Mouse (Mus musculus) ES-E14 (cell line): ENCODE data around the gene Impdh2. TPM values are rescaled to one million over a fixed set of nuclear protein-coding genes. Genes with fewer than 3 reads are reported as not detected.

Experiments used
- DNase-seq: peaks from one replicate; pipeline ENCODE4 v3.0.0-alpha.2; 2013; ENCODE audit warnings: low read depth, low spot score
- H3K27ac ChIP-seq: 2 replicates; pipeline ENCODE4 v1.5.1; 2012; ENCODE audit warnings: low read depth, mild to moderate bottlenecking, low read length, moderate library complexity, mixed read lengths; ENCODE audit not compliant: poor library complexity, insufficient read depth, severe bottlenecking
- H3K36me3 ChIP-seq: 2 replicates; pipeline ENCODE4 v1.6.1; 2012; ENCODE audit warnings: mild to moderate bottlenecking, low read length, moderate library complexity, mixed read lengths; ENCODE audit not compliant: control insufficient read depth, poor library complexity, insufficient read depth, severe bottlenecking
- H3K4me1 ChIP-seq, 2 experiments: fragments of 150-350 bp in 1 of 2; sonication (generic) in 1 of 2; 2 replicates each; pipeline ENCODE4 v1.6.1; 2012; ENCODE audit warnings: low read length in 2 of 2, mild to moderate bottlenecking in 1 of 2, mixed read lengths in 1 of 2; ENCODE audit not compliant: control insufficient read depth in 2 of 2, insufficient read depth in 2 of 2, poor library complexity in 1 of 2
- H3K4me3 ChIP-seq, 2 experiments: fragments of 150-350 bp in 1 of 2; sonication (generic) in 1 of 2; 2 replicates each; pipeline ENCODE4 v1.5.1; 2012; ENCODE audit warnings: low read length in 2 of 2, low read depth in 1 of 2, mild to moderate bottlenecking in 1 of 2, mixed read lengths in 1 of 2; ENCODE audit not compliant: insufficient read depth in 1 of 2, poor library complexity in 1 of 2, severe bottlenecking in 1 of 2
- H3K9ac ChIP-seq: 2 replicates; pipeline ENCODE4 v1.6.1; 2012; ENCODE audit warnings: low read depth, mild to moderate bottlenecking, low read length, mixed read lengths; ENCODE audit not compliant: poor library complexity, insufficient read depth, severe bottlenecking
- H3K9me3 ChIP-seq: fragments of 150-350 bp; sonication (generic); 2 replicates; pipeline ENCODE4 v1.6.1; 2012; ENCODE audit warnings: low read depth, mild to moderate bottlenecking, low read length; ENCODE audit not compliant: control insufficient read depth, insufficient read depth
- CHD2 ChIP-seq: IDR thresholded peaks from 2 replicates; pipeline ENCODE4 v1.6.1; 2014; ENCODE audit warnings: mild to moderate bottlenecking, low read depth, low read length, inconsistent platforms
- HCFC1 ChIP-seq: IDR thresholded peaks from 2 replicates; pipeline ENCODE4 v1.6.1; 2012; ENCODE audit warnings: low read length, inconsistent platforms, borderline replicate concordance; ENCODE audit not compliant: insufficient read depth
- MAFK ChIP-seq: IDR thresholded peaks from 2 replicates; pipeline ENCODE4 v1.6.1; 2014; ENCODE audit warnings: mild to moderate bottlenecking, low read depth, low read length, inconsistent platforms; ENCODE audit not compliant: insufficient read depth
- ZC3H11A ChIP-seq: IDR thresholded peaks from 2 replicates; pipeline ENCODE4 v1.6.1; 2012; ENCODE audit warnings: low read depth, mild to moderate bottlenecking, inconsistent platforms, low read length, borderline replicate concordance
- ZNF384 ChIP-seq: IDR thresholded peaks from 2 replicates; pipeline ENCODE4 v1.6.1; 2012; ENCODE audit warnings: low read depth, low read length, inconsistent platforms
- in situ Hi-C, 2 experiments: fragments of 600-800 bp; cut with MboI; formaldehyde crosslinking; loops; one replicate each; pipeline ENCODE4 v1.15.1; 2025; ENCODE audit warnings: low sequenced_read_pairs in 2 of 2, inconsistent platforms in 1 of 2; ENCODE audit not compliant: unreplicated experiment in 2 of 2
- total RNA-seq: library from RNA; depleted of rRNA; stranded (reverse); fragments of 300-350 nt; gene quantifications from 2 replicates; pipeline ENCODE4 v1.2.3, GENCODE M21; 2012

Impdh2 gene
- total RNA-seq, 1 experiment, result 404 TPM

DNA sequence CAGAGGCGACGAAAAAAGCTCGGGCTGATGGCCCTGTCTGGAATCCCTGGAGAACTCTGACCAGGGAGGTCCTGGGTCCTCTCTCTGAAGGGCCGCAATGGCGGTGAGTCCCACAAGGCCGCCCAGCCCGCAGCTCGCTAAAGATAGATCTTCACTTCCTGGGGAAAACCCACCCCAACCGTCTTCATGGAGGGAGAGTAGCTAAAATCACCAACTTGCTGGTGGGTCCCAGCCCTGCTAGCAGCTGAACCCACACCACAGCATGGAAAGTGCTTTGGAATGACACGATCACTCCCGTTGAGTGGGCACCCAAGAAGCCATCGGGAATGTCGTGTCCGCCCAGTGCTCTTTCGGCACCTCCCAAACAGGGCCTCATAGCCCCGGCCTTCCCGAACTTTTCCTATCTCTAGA lies 8.4 kb downstream of the Impdh2 start:
- H3K27ac ChIP-seq, result peak overlapping the region; percentile 65
- peaks cover 51% of the 10 kb centered on the region for H3K36me3 ChIP-seq
- H3K4me1 ChIP-seq, result peaks cover 6 to 16% of the 10 kb centered on the region in 2 experiments; a peak in 3 of 4 replicates

DNA sequence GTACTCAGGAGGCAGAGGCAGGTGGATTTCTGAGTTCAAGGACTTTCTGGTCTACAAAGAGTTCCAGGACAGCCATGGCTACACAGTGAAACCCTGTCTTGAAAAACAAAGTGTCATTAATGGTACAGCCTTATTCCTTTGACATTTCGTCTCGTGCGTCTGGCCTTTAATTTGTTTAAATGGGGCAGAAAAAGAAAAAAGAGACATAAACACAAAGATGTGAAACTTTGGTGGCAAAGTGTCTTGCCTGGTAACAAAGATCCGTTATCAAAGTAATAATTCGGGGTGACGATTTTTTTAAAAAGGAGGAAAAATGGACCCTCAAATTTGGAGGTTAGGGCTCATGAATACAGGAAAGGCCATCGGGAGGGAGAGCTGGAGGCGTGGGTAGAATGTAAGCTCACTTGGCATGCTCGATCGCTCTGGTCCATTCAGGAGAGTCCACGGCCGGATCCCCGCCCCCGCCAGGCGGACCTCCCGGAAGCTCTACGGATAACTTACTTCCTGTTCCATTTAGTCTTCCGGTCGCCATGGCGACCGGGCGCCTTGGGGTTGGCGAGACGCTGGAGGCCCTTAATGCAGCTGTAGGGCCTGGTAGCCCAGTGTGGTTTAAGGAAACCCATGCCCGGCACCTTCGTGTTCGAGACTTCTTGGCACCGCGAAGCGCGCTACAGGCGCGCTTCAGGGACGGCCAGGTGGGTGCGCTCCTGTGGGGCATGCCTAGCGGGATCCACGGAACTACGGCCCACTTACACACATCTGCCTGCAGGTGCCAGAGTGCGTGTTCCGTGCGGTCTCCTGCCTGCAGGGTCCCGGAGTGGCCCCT lies 9.5 kb downstream of the Impdh2 start, which contains the start of gene Dalrd3:
Gene Dalrd3 (plus strand): TSS at position 506 of the 826 bp plus-strand sequence.
- Histone ChIP-seq H3K4me3 (peak within 1 kb of the TSS; percentile 81 to 82), H3K27ac (peak within 1 kb of the TSS; percentile 14; the same call in 1 of the 2 replicates), H3K36me3 (peaks cover 40% of the 10 kb centered on the region), H3K9ac (peak within 1 kb of the TSS; percentile 78), H3K4me1 (peaks cover 6 to 25% of the 10 kb centered on the region in 2 experiments; a peak in 3 of 4 replicates), H3K9me3 (no peaks in the 10 kb centered on the region)
- TF ChIP-seq HCFC1 (no peak), ZC3H11A (no peak), CHD2 (no peak), MAFK (no peak)
- peak; percentile 83 for DNase-seq
- in situ Hi-C loops, result no loop called here

More for the DNA sequence above, 8.4 kb downstream of the Impdh2 start:
- no peak for TF ChIP-seq CHD2
- TF ChIP-seq MAFK, result no peak
- TF ChIP-seq ZC3H11A, result no peak
- TF ChIP-seq ZNF384, result no peak
- no peak for TF ChIP-seq HCFC1
- DNase-seq, result no peak
- H3K9me3 ChIP-seq, result no peaks in the 10 kb centered on the region
- in situ Hi-C loops, result no loop called here
- peak overlapping the region; percentile 78 for H3K9ac ChIP-seq
- peak overlapping the region; percentile 73 to 82 for H3K4me3 ChIP-seq

DNA sequence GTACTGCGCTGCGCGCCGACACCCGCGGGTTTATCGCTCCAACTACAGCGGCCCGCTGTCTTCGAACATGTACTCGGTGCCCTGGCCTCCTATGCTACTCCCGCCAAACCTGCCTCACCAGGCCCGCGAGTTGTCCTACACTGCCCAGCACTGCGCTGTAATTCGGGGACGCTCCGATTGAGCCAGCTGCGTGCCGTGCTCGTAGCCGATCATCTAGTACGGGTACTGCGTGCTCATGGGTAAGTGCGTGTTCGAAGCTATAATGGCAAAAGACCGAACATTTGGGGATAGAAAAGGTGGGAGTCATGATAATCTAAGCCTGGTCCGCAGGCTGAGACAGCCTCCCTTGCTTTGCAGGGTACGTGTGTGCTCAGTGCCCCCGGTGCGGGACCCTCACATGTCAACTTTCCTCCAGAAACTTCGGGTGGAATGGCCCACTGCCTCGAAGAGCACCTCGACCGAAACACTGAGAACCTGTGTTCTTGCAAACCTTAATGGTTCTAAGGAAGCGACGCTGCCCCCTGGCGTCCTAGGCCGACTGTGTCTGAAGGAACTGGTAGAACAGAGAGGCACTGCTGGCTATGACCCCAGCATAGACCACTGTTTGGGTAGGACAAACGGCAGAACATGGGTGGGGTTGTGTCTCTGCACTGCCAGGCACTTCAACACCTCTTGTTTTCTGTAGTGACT lies 10.3 kb downstream of the Impdh2 start:
- peaks cover 6 to 32% of the 10 kb centered on the region in 2 experiments; a peak in 3 of 4 replicates for H3K4me1 ChIP-seq
- no peak for TF ChIP-seq ZC3H11A
- TF ChIP-seq MAFK, result no peak
- no peak for TF ChIP-seq ZNF384
- no peak for TF ChIP-seq HCFC1
- H3K4me3 ChIP-seq, result peak overlapping the region; percentile 76 to 81
- H3K9me3 ChIP-seq, result no peaks in the 10 kb centered on the region
- peaks cover 34% of the 10 kb centered on the region for H3K36me3 ChIP-seq
- peak; percentile 81 for DNase-seq
- peak overlapping the region; percentile 14; the same call in 1 of the 2 replicates for H3K27ac ChIP-seq
- peak overlapping the region; percentile 76 for H3K9ac ChIP-seq
- in situ Hi-C loops, result no loop called here

DNA sequence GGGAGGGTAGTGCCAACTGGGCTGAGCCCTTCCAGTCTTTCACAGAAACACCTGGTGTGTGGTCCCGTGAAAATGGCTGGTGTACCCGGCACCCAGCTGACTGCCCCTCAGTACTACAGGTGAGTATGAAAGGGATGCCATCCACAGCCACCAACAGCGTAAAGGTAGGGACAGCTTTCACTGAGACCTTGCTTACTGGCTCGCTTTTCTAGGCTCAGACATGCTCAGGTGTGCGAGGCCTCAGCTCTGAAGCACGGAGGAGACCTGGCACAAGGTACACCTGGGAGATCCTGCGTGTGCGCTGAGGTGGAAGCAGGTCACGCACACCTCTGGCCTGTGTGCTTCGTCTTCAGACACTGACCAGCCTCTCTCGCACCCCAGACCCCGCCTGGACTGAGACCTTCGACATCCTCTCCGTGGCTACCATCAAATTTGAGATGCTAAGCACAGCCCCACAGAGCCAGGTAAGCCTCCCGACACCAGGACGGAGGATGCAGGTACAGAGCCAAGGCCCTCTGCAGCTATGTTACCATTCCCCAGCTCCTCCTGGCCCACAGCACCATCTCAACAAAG lies 11.4 kb downstream of the Impdh2 start:
- H3K4me1 ChIP-seq, result peaks cover 6 to 32% of the 10 kb centered on the region in 2 experiments; a peak in 3 of 4 replicates
- peaks cover 35% of the 10 kb centered on the region for H3K36me3 ChIP-seq
- no peak for DNase-seq
- no peak overlapping the region for H3K9ac ChIP-seq
- no peak overlapping the region for H3K4me3 ChIP-seq
- no peaks in the 10 kb centered on the region for H3K9me3 ChIP-seq
- in situ Hi-C loops, result no loop called here
- no peak overlapping the region for H3K27ac ChIP-seq
- no peak for TF ChIP-seq CHD2
- no peak for TF ChIP-seq ZNF384
- no peak for TF ChIP-seq MAFK
- no peak for TF ChIP-seq HCFC1
- TF ChIP-seq ZC3H11A, result no peak
